Mouse (Mus musculus) cerebellum, postnatal 10 days (tissue): ENCODE measurements around the gene Stk33.
A peak's percentile ranks its signal among the peaks of the same experiment; 100 is the strongest.
"Not testable (repeated sequence)": the region's sequence is repeated elsewhere in the genome, so short reads cannot be mapped to it uniquely, and the experiment has no call there.

Experiments
- DNase-seq, 2 experiments: peaks; one replicate each; pipeline ENCODE4 v3.0.0; 2021; ENCODE audit warnings: mixed read lengths in 2 of 2

Gene Stk33

DNA sequence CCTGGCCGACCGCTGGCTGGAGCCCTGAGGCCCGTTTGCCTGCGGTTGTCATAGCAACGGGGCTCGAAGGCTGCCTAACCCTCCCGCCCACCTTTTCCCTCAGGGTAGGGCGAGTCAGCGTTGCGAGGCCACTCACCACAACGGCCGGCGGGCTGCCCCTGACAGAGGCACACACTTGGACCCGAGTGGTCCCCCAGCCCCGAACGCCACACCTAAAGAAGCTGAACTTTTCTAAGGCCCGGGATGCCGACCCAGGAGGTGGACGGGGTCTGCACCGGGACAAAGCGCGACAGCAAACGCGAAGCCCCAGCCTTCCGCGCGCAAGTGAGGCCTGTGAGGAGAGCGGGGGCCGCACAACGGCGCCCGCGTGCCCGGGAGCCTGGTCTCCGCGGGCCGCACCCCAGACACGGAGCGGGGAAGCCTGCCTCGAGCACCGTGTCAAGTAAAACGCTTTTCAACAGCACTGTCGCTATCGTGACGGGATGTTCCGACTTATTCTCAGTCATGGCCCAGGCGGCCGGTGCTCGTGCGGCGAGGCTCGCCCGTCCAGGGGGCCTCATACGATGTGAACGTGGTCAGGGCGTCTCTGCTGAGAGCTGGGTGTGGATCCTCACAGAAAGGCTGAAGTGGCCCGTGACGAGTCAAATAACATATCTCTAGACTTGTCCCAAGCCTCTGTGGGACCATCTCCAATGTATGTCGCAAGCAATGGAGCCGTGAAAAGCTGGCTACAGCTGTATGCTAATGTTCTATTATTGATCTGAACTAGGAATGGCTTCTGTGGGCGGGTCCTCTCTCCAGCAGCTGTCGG lies at the start of gene Stk33:
Stk33 (minus strand) TSS at position 301 of the 811 bp plus-strand sequence.
- peak; percentile 71 to 75 for DNase-seq

DNA sequence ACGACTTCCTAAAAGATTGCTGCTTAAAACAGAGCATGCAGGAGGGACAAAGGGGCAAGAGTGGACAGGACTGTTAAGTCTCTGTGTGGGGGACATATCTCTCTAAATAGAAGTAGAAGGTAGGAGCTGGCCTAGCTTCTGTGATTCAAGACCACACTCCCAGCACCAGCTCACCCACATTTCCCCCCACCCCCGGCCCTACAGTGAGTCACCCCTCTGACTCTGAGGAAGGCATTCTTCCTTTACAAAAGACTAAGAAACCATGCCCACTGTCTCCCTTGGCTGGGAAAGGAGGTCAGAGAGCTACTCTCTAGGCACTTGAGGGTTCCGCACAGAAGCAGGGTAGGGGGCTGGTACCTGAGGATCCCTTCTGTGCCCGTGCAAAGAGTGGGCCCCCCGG lies 45.3 kb upstream of the Stk33 start:
- DNase-seq: no peak

DNA sequence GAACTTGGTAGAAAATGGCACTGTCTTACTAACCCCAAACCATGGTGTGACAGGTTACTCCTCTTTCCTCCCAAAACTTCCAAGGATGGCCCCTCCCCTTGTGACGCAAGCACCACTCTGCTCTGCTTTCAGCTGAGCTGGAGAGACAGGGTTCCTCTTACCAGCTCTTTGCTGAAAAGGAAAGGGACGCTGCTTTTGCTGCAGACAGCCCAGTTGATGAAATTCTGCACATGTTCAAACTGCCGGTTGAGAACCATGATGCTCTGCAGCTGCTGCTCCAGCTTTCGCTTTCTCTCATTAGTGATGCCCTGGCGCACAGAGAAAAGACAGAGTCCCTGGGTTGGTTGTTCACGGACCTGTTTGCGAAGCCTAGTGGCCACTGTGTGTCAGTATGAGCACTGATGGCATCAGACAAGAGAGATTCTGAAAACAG lies 41.9 kb upstream of the Stk33 start:
- DNase-seq: peak; percentile 59 to 70

DNA sequence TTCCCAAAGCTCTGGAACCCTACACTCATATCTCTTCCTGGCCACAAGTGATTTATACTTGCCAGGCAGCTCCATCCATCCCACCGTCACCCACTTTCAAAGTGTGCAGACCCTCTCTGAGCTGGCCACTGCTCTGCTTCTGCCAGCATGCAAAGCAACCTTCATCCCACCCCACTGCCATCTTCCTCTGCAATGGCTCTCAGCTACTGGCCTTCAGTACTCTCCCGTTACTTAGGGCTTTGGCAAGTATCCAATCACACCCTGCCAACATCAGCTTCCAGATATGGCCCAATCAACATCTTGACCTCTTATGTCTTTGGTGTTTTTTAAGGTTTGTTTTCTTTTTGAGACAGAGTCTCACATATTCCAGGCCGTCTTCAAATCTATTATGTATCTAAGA lies 39.0 kb upstream of the Stk33 start:
- DNase-seq: no peak

DNA sequence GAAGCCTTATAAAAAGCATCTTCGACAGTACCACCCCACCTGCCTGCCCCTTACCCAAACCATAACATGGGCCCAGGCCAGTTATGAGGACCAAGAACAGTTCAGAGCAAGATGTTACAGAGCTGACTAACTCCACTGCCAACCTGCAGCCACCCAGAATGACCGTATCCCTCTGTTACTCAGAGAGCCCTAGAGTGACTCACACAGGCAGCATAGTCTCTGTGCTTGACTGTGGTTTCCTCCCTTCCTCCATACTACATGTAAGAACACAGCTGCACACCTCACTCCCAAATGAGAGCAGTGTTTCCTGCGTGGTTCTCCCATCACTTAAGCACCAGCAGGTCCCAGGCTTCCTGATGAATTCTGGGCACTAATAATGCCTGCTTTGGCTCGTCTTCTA lies 31.8 kb upstream of the Stk33 start:
- no peak for DNase-seq

DNA sequence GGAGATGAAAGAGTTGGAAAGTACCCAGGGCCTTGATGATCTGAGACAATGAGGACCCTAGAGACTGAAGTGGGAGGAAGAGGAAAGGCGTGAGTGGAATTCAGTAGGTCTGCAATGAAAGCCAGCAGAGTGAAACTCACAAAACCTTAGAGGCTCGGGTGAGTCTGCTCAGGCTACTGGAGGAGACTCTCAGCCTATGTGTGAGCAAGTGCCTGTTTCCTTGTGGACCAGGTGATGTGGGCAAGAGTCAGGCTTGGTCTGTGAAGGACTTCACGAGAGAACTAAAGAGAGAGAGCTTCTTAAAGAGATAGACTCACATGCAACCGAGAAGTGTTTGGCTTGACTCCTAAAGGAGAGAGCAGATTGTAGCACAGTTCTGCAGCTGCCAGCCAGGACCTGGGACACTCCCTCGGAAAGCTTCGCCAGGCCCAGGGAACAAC lies 29.4 kb upstream of the Stk33 start:
- DNase-seq: peak; percentile 59 to 64

DNA sequence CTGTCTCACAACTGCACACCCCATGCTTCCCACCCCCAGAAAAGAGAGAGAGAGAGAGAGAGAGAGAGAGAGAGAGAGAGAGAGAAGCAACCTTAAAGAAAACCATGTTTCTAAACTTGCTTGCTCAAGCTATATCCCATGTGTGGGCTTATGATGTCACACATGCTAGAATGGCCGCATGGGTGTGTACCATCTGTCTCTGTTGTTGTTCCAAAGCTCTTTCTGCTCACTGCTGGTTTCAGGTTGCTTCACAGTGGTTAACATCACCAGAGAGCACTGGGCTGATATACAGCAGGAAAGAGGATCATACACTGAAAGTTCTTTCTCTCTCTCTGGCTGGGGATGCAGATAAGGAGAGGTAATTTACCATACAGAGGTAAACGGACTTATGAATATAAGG lies 28.7 kb upstream of the Stk33 start:
- peak; percentile 46 to 48 for DNase-seq

DNA sequence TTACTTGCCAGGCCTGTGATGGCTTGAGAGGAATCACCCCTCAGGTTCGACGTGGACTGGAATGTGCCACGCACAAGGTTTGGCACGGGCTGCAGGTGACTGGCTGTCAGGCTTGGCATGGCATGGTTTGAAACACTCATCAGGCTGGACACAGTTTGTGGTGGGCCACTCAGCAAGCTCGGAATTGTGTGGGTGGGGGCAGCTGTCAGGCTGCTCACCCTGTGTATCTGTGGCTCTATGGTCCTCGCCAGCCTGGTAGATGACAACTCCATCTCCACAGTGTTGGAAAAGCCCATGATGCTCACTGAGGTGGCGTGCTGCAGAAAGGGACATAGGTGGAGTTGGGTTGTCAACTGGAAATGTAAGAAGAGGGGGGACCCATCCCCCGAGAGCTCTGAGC lies 21.8 kb upstream of the Stk33 start:
- DNase-seq: peak; percentile 23 to 34

DNA sequence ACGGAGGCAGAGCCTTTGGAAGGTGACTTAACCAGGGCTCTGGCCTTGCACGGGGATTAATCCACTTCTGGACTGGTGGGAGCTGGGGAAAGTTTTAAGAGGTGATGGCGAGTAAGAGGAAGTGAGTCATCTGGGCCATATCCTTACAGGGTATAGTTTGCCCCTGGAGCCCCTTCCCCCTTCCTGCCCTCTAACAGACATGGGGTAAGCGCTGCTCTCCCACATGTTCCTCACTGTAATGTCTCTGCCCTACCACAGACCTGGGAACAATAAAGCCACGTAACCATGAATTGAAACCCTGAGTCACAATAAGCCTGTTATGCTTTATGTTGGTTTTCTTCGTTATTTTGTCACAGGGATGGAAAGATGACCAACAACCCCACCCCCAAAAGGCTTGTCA lies 17.7 kb upstream of the Stk33 start:
- no peak for DNase-seq

DNA sequence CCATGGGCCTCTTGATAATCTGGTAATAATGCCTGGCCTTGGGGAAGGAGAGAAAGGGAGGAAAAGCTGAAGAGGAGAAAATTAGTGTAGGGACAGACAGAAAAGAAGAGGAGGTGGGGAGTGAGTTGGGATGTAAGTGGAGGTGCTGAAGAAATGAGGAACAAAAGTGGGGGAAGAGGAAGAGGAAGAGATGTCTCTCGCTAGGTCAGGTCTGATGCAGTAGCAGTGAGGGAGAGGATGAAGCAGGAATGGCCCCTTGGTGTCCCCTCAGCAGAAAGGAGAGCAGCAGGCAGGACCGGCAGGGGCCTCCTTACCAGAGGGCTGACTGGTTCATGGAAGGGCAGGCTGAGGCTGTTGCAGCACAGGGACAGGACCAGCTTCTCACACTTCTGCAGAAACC lies 16.9 kb upstream of the Stk33 start:
- DNase-seq: no peak

DNA sequence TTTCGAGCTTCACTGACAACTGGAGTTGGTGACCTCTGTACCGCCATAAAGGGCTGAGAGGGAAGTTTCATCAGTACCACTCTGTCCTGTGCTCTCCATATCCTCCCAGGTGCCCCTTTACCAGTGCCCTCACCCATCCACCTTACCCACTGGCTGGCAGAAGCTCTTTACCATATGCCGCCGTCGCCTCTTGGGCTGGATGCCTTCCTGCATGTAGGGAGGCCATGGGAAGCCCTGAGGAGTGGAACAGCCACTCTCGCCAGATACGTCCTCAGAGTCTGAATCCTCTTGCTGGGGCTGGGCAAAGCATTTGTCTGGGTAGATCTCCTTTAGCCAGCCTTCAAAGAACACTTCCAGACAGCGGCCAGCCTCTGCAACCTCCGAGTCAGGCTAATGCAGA lies 16.0 kb upstream of the Stk33 start:
- peak; percentile 45 to 61 for DNase-seq

DNA sequence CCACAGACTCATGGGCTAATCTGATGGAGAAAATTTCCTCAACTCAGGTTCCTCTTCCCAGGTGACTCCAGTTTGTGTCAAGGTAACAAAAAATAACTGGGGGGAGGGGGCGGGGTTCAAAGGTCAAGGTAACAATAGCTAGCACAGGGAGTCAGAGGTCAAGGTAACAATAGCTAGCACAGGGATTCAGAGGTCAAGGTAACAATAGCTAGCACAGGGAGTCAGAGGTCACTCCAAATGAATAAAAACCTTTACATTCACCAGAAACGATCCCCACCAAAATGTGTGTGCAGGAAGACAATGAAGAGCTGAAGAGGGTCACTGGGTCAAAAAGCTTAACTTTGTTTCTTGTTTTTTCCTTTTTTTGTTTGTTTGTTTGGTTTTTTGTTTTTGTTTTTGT lies 9.2 kb upstream of the Stk33 start:
- DNase-seq: no peak

DNA sequence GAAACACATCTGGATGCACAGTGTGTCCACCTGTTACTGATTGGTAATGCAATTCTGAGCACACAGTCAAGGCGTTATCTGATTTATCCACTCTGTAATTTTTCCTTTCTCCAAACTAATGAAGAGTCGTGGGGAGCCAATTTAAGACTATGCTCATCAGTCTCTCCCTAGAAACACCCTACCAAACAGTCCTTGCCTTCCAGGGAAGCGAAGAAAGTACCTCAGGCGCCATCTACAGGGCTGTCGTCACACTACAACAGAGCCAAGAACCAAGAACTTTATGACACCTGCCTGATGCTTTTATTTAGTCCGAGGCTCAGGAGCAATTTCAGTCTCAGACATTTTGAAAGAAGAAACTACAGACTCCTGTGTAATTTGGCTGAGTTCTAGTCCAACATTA lies 6.1 kb upstream of the Stk33 start:
- peak; percentile 69 to 71 for DNase-seq

DNA sequence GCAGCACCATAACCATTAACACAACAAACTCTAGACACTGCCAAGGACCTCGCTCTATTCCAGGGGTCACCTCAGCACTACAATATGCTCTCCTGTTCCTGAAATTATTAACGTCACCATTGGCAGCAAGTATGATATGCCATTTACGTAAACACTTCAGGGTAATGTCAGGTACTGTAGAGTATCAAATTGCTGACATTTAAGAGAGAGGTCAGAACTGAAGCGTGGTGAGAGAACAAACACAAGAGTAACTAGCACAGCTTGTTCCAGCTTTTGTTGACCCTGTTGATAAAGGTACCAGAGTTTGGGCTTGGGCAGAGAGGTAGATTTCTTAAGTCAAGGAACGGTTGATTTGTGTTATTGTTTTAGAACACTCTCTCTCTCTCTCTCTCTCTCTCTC lies 3.9 kb upstream of the Stk33 start:
- no peak for DNase-seq

DNA sequence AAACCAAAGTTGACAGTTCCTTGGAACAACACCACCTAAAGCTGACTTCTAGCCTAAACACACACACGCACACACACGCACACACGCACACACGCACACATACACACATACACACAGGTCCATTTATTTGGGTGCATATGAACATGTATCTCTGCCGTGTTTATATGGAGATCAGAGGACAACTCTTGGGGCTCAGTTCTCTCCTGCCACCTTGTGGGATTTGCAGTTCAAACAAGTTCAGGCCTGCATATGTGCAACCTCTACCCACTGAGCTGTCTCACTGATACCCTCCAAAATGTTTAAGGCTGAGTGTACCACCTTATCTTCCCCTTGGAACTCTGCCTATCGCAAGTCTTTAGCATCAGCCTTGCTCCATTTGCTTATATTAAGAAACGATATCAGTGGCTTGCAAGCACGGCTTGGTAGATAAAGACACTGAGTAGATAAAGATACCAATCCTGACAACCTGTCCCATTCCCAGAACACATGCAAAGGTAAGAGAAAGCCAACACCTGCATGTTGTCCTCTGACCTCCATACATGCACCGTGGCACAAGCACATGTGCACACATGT lies 1.9 kb upstream of the Stk33 start:
- peak; percentile 24 to 40 for DNase-seq

DNA sequence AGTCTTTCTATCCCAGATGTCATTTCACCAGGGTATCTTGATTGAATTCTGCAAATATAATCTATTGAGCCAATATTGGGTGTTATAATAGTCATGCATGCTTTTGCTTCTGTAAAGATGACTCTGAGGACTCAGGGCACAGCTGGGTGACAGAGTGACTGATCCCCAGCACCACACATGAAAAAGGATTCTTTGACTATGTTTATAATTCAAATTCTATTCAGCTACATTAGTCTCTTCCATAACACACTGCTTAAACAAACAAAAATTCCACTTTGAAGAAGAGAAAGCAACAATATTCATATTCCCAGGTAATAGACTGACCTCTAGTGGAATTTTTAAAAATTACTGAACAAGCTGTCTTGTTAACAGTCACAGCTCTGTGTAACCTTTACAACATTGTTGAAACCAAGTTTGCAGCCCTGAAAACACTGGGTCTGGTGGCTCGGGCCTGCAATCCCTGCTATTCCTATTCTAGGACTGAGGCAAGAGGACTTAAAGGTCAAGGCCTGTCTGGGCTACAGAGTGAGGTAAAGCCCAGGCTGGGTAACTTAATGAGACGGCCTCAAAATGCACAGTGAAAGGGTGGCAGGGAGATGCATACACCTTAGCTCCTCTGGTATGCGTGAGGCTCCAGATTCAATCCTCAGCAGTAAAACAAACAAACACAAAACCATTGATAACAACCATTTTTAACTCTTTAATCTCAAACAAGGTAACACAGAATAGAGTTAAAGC lies 14.3 kb downstream of the Stk33 start:
- DNase-seq: peak in 1 of 2 experiments; percentile 64

DNA sequence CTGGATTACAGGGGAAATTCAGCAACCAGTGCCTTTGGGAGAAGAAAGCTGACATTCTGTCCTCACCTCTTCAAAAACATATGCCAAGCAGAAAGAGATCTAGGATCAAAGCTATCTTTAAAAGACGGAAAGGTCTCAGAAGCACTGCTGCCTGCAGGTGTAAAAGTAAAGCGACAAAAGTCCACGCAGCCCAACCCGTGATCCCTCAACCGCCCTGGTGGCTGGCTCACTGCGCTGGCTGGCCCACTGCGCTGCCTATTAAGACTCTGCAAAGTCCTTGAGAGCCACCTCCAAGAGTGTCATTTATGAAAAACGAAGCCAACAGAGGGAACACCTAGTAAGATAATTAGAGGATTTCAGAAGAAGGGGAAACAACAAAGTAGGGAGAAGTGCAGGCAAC lies 16.1 kb downstream of the Stk33 start:
- DNase-seq: no peak

DNA sequence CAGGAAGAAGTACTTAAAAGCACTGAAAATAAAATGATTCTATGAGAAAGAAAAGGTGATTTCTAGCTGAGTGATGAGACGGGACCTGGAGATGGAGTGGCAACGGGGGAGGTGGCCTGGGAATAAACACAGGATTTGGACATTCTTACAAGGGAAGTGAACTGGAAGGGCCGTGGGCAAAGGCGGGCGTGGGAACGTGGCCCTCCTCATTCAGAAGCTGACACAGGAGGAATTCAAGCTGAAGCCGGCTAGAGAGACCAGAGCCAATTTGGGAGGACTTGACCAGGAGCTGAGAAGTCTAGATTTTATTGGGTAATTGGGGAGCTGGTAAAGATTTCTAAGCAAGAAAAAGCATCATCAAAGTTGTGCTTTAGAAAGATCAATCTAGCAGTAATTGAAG lies 33.4 kb downstream of the Stk33 start:
- peak in 1 of 2 experiments; percentile 8 for DNase-seq

DNA sequence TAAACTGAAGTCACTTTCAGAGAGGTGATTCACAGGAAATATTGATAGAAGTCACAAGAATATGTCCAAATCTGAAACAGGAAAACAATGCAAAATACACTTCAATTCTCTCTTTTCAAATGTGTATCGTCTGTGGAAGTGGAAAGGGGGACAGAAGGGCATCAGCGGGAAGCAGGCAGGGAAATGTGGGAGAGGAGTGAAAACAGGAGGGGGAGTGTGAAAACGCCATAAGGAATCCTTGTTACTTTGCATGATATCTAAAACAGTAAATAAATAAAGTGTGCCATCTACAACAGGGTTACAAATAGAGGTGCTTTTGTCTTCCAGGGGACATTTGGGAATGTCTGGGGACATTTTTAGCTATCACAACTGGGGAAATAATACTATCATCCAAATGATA lies 39.6 kb downstream of the Stk33 start:
- peak; percentile 42 to 53 for DNase-seq

DNA sequence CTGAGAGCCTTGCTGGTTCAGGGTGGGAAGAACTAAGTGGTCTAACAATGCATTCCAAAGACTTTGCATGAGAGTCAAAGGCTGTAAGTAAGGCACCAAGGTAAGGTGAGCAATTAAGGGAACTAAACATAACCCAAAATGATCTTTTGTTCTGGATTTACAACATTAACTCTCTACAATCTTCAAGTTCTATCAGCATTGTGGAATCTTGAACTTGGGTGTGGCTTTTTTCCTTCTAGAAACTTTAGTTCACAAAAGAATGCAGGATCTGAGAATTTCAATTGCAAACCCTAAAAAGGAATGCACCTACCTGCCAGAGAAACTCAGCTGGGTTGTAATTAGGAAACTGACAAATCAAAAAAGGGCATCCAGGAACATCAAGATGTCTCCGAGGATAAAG lies 57.8 kb downstream of the Stk33 start:
- DNase-seq: no peak

DNA sequence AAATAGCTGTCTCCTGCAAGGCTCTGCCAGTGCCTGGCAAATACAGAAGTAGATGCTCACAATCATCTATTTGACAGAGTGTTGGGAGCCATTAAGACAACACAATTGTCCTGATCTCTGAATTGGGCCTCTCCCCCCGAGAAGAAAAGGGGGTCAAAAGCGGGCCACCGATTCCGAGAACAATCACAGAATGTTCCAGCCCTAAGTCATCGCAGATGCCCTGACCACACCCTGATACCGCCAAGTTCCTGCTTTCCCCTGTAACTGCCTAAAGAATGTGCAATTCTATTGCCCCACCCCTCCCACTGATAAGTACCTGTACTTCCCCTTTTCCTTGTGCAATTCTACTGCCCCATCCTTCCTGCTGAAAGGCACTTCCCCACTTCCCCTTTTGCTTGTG lies 65.3 kb downstream of the Stk33 start:
- not testable (repeated sequence) for DNase-seq

DNA sequence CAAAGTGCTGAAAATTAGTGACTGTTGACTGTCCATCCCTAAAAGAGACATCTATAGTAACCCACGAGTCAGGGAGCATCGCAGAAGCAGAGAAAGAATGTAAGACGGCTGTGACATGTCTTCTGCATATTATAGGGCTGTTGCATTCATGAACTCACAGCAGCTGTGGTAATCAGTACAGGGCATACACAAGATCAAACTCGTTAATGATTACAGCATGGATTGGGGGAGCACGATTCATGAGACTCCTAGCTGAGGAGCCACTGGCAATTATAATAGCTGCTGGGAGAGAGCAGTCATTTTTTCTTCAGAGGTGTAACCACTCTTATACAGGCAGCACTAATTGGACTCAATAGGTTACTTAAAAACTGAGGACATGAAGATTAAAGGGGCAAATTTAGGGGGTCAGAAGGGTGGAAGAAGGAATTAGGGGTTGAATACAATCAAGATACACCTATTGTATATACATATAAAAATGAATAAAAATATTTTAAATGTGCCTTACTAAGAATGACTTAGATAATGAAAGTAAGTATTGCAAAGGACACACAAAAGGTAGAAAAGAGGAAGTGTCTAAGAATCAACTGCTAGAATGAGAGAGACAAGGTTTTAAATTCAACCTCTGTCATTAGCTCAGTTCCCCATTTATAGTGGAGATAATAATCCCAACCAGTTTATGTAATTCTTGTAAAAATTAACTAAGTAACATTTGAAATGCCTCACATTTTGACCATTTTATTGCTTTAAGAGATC lies 80.3 kb downstream of the Stk33 start:
- no peak for DNase-seq

DNA sequence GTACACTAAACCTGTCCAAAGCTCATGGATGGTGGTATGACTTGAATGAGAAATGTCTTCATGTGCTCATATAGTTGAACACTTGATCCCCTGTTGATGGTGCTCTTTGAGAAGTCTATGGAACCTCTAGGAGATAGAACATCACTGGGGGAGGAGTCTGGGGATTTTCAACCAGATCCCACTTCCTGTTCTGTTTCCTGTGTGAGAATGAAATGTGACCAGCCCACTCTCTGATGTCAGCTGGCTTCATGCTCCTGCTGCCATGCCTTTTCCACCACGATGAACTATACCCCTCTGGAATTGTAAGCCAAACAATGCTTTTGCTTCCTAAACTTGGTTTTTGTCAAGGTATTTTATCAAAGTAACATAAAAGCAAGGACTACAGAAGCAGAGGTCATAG lies 81.0 kb downstream of the Stk33 start:
- DNase-seq: no peak
